10 mouse cellular contexts compared by ENCODE assay signal in the genomic region with DNA sequence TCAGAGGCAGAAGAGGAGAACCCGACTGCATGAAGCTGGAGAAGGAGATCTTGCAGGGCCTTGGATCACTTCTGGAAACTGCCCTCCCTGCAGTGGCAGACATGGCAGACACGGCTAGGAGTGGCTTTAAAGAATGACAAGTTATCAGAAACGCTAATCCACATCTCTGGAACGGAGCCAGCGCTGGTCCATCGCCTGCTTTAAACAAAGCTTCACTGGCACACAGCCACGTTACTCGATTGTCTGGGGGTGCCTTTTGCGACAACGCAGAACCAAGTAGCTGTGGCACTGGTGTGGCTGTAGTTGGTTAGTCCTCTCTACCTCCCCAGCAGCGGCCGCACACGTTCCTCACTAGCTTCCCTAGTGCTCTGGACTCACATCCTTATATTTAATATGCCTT.
A peak's percentile ranks its signal among the peaks of the same experiment; 100 is the strongest.
DNase-seq lines count a peak whose midpoint lies in the region; ATAC-seq and TF ChIP-seq lines count a peak whose summit lies in the region.
"Had no signal": no experiment of that assay in that cellular context is flagged by ENCODE, and none has a peak within 500 bp of the region (broad histone marks: within the 10 kb centered on the region; RNA-seq: fewer than 3 reads in every experiment).

No protein-coding gene starts in this region.

- no peaks in the 10 kb centered on the region for H3K9me3 ChIP-seq in forebrain, embryonic 14.5 days (replicated peaks; ENCODE audit: control insufficient read depth, low read length)

- WGBS in forebrain, embryonic 14.5 days, result 33% methylated on average over 13 of the region's 13 CpGs

- no peak overlapping the region for H3K9ac ChIP-seq in forebrain, embryonic 14.5 days (ENCODE audit: low read length)

- H3K27me3 ChIP-seq in forebrain, embryonic 14.5 days (replicated peaks; ENCODE audit: control insufficient read depth, insufficient read depth, low read length), result no peaks in the 10 kb centered on the region

- peak; percentile 20 for DNase-seq in gastrocnemius, adult 2 months
- DNase-seq in gastrocnemius, postnatal 14 days, result no peak
- DNase-seq in left cerebral cortex, postnatal 4 days, result peak; percentile 45
- DNase-seq in left cerebral cortex, postnatal 36 days (ENCODE audit: low spot score in 2 of 2), result no peak
- DNase-seq in forebrain, embryonic 14.5 days (ENCODE audit: low spot score), result peak; percentile 78
- peak; percentile 63 to 72 for DNase-seq in lung, postnatal 4 days
- no peak for DNase-seq in left cerebral cortex, adult 8-10 months (ENCODE audit: low spot score in 2 of 2)
- no peak for DNase-seq in left cerebral cortex, adult 9 months (ENCODE audit: low spot score in 2 of 2)
- DNase-seq: adrenal gland, postnatal 14 days; cerebellum, adult 18-20 months had no signal

- peak overlapping the region; percentile 35 for H3K4me2 ChIP-seq in forebrain, embryonic 14.5 days (ENCODE audit: low read length)

- TF ChIP-seq CTCF in gastrocnemius, adult 2 months (IDR thresholded peaks at IDR 0.05), result no peak

- peak; percentile 40; the same call in 1 of the 2 replicates for ATAC-seq in forebrain, embryonic 14.5 days

- no peak overlapping the region for H3K4me3 ChIP-seq in gastrocnemius, adult 2 months
- H3K4me3 ChIP-seq in forebrain, embryonic 14.5 days (ENCODE audit: low read depth, low read length), result no peak overlapping the region

- intact Hi-C loops in gastrocnemius, adult 2 months (cut with DNase I), result no loop called here
- intact Hi-C loops in gastrocnemius, postnatal 14 days (cut with DNase I; ENCODE audit: low total_unique reads), result no loop called here
- intact Hi-C loops in left cerebral cortex, postnatal 4 days (cut with DNase I), result no loop called here
- intact Hi-C loops in left cerebral cortex, postnatal 36 days (cut with DNase I), result no loop called here

- no peak overlapping the region for H3K27ac ChIP-seq in gastrocnemius, adult 2 months
- no peak overlapping the region for H3K27ac ChIP-seq in forebrain, embryonic 14.5 days (ENCODE audit: low read depth, low read length)

- no peaks in the 10 kb centered on the region for H3K36me3 ChIP-seq in forebrain, embryonic 14.5 days (ENCODE audit: control insufficient read depth, insufficient read depth, low read length)

- peaks cover 10% of the 10 kb centered on the region for H3K4me1 ChIP-seq in forebrain, embryonic 14.5 days (ENCODE audit: control insufficient read depth, insufficient read depth, low read length)

Comparison
In these comparisons a context has a peak if more than half of its experiments do, and no peak if none do; other contexts are left out.
1. DNase-seq: peak in gastrocnemius, adult 2 months (single experiment), left cerebral cortex, postnatal 4 days (single experiment), forebrain, embryonic 14.5 days (single experiment) and lung, postnatal 4 days (2 of 2); none in gastrocnemius, postnatal 14 days (single experiment), left cerebral cortex, postnatal 36 days (0 of 2), left cerebral cortex, adult 8-10 months (0 of 2) and left cerebral cortex, adult 9 months (0 of 2).